Mouse (Mus musculus): ENCODE measurements around the gene Ell.
"Not testable (repeated sequence)": the region's sequence is repeated elsewhere in the genome, so short reads cannot be mapped to it uniquely, and the experiment has no call there.

The Ell gene

DNA sequence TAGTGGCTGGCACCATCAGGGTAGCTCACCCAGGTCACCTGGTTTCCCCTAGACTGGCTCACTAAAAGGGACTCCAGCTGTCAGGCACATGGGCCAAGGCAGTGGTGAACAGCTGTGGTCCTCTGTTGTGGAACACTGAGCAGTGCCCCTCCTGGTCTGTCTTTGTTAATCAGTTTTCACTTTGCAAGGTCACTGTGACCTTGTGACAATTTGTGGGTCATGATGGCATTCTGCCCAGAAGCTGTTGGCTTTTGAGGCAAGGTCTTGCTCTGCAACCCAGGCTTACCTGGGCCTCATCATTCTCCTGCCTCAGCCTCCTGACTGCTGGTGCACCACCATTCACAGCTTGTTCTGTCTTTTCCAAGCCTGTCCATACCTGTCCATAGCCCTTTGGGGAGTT, 31.1 kb downstream of the Ell start:
- DNase-seq, result no peak

GRCm38 (mm10) chr8:70570990-70571389, 31.7 kb downstream of the Ell start:
- peak; percentile 58 for DNase-seq

- no peak for DNase-seq
Observed at GRCm38 (mm10) chr8:70574302-70574701, 35.0 kb downstream of the Ell start.

DNA sequence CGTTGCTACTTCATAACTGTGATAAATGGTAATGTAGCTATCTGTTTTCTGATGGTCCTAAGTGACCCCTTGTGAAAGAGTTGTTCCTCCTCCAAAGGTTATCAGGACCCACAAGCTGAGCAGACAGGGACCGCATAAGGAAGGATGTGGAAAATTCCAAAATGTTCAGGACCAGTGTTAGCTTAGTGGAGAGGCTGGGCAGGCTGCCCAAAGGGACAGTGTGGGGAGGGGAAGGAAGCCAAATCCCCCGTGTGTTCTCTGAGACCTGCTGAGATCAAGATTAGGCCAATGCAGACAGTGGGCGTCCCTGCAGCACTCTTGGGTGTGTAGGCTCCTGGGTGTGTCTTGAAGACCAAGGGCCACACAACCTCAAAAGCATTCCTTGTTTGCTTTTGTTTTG, 35.7 kb downstream of the Ell start:
- no peak for DNase-seq

GRCm38 (mm10) chr8:70577207-70577606, 38.0 kb downstream of the Ell start:
- no peak for DNase-seq

DNA sequence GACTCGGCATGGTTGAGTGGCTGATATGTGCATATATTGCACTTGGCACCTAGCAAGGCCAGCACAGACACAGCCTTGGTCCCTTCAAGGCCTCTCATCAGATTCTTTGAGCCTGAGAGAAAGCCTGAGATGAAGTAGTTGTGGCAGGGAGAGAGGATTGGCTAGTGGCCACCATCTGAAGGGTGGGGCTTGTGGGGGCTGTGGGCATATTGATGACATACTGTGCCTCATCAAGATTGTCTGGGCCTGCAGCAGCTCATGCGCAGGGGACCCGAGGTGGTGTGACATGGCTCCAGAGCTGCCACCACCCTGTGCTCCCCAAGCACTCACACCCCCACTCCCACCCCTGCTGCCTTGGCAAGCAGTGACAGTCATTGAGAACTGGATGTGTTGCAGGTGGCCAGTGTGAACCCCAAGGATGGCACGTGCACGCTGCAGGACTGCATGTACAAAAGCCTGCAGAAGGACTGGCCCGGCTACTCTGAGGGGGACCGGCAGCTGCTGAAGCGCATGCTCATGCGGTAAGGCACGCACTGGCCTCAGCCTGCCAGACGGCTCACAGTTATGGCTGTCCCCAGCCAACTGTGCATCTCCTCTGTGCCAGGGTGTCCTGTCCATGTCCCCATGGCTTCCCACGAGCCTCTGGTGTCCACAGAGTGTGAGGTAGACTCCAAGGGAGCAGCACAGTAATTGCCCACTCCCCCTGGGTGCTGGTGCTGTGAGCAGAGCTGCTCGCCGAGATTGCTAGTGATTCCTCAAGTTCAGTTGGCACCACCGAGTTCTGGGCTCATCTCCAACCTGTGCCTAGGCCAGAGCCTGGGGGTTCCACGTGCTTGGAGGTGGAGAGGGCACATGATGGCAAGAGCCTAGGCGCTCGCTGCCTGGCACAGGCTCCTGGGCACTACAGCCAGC, 44.5 kb downstream of the Ell start:
- peak; percentile 74 for DNase-seq

- no peak for DNase-seq
Observed at GRCm38 (mm10) chr8:70584606-70585257, 45.5 kb downstream of the Ell start.

GRCm38 (mm10) chr8:70585258-70585652, 46.0 kb downstream of the Ell start:
- DNase-seq, result no peak

DNA sequence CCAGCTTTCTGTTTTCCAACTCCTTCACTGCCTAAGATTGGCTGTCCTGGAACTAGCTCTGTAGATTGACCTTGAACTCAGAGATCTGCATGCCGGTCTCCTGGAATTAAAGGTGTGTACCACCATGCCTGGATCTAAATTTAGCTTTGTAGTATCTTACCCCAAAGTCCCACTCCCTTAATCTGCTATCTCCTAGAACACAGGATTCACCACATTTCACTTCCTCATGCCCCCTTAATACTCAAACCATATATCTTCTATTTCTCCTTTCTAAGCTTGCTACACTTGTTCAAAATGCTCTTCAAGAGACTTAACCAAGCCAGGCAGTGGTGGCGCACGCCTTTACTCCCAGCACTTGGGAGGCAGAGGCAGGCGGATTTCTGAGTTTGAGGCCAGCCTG, 48.7 kb downstream of the Ell start:
- DNase-seq, result not testable (repeated sequence)

DNA sequence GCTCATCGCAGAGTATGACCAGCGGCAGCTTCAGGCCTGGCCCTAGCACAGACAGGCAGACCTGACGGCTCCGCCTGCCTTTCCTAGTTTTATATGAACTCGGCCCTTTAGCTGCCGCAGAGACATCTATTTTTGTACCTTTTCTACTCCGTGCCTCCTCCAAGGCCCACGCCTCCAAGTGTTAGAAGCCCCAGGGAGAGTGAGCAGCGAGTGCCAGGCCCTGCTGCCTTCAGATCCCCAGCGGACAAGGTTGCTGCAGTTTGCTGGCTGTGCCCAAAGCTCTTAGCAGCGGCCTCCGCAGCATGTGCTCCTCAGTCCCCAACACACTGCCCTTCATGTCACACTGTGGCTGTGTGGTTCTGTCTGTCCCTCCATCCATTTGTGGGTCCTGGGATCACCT, 52.3 kb downstream of the Ell start:
- no peak for DNase-seq

- DNase-seq, result no peak
Observed at GRCm38 (mm10) chr8:70593173-70593572, 53.9 kb downstream of the Ell start.

DNA sequence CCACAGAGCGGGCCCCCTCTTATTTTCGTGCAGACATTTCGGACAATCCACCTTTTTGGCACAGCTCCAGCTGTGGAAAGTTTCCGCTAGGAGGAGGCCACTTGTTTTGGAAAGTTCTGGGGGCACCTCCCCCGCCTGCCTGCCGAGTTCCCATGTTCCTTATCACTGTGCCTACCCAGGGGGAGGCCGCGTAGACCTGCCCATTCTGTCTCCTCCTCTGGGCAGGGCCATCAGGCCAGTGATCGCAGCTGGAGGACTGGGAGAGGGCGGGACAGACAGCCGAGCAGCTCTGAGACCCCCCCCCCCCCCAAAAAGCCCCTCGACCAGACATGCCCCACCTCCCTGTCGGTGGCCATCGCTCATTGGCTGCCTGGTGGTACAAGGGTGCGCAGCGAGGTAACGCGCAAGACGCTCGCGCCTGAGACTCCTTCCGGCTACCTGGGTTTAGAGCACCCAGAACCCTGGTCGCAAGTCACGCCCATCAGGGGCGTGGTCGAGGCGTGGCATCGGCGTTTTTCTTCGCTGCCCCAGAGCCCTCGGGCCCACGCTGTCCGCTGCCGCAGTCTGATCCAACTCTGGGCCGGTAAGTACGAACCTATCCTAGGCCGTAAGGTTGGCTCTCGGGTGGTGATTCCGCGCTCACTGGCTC, 54.8 kb downstream of the Ell start, which contains the start of gene Isyna1:
Isyna1 (plus strand) TSS at position 413 of the 649 bp plus-strand sequence.
- DNase-seq, result peak; percentile 61

GRCm38 (mm10) chr8:70594621-70595564, 55.6 kb downstream of the Ell start:
- peak; percentile 52 for DNase-seq

- DNase-seq, result no peak
Observed at GRCm38 (mm10) chr8:70595811-70596210, 56.6 kb downstream of the Ell start.

GRCm38 (mm10) chr8:70596216-70596615, 57.0 kb downstream of the Ell start:
- DNase-seq, result no peak

DNA sequence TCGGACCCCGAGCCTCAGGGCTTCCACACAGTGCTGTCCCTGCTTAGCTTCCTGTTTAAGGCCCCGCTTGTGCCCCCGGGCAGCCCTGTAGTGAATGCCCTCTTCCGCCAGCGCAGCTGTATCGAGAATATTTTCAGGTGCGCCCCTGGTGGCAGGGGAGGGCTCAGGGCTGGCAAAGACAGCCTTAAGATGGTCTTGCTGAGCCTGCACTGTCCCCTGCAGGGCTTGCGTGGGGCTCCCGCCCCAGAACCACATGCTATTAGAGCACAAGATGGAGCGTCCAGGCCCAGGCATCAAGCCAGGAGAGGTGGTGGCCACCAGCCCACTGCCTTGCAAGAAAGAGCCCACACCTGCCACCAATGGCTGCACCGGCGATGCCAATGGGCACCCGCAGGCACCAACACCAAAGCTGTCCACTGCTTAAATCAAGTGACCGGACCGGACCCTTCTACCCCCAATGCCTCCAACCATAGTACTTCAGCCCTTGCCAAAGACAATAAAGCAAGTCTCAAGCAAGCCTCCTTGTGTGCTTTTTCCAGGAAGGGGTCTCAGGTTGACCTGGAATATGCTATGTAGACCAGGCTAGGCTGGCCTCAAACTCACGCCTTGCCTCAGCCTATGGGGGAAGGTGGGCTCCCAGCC, 57.6 kb downstream of the Ell start:
- DNase-seq, result peak; percentile 67

- DNase-seq, result peak; percentile 39
Observed at GRCm38 (mm10) chr8:70597417-70598272, 58.4 kb downstream of the Ell start.

DNA sequence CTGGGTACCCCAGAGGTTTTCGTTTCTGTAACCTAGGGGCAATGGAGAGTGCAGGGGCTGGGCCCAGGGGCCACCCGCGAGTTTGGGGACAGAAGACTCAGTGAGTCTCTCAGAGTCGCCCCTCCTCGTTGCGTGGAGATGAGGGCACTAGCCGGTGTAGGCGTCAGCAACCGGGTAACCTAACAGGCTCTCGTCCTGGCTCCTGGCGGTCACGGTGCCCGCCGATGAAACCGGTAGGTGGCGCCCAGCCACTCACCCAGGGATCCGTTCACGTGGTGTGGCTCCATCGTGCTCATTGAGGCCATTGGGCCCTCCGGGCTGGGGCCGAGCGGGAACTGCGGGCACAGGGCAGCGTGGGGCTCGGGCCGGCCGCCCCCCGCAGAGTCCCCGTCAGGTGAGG, 59.0 kb downstream of the Ell start:
- peak; percentile 90 for DNase-seq

DNA sequence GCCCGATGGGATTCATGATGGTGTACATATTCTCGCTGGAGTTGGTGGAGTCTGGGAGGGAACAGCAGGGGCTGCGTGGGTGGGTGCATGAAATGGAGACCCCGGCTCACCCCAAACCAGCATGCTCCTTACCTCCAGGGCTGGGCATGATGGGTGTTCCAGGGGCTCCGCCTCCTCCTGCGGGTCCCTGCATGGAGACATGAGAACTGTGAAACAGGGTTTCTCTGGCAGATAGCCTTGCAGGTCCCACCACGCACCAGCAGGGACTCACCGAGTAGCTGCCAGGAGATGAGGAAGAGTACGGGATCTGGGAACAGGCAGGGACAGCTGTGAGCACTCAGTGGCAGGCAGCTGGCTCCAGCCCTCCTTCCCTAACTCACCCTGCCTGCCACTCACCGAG, 59.5 kb downstream of the Ell start:
- DNase-seq, result no peak

DNA sequence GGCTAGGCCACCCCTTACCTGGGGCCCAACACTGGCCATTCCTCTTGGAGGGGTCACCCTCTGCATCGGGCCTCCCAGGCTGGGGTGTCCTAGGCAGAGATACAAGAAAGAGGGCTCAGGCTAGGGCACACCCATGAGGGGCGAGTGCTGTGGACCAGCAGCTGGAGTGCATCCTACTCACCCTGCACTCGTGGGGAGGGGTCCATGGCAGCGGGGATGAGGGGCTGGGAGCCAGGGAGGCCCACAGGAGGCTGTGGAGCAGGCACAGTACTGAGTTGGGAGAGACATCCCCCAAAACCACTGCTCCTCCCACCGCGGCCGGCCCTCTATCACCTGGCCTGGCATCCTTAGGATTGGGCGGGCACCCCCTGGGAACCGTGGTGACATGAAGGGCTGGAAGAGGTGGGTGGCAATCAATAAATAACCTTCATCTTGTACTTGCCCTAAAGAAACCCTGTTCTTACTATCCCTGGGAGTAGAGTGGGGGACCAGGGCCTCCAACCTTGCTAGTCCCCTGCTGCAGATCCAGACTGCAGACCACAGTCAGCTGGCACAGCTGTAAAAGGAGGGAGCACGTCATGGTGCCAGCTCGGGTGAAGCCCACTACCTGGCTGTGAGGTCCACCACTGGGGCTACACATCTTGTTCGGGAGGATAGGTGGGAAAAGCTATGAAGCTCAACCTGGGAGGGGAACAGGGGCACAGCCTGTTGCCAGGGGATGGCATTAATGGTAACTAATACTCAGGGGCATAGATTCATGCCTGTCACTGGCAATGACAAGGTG, 60.4 kb downstream of the Ell start:
- DNase-seq, result peak; percentile 27
